In the genomic region with DNA sequence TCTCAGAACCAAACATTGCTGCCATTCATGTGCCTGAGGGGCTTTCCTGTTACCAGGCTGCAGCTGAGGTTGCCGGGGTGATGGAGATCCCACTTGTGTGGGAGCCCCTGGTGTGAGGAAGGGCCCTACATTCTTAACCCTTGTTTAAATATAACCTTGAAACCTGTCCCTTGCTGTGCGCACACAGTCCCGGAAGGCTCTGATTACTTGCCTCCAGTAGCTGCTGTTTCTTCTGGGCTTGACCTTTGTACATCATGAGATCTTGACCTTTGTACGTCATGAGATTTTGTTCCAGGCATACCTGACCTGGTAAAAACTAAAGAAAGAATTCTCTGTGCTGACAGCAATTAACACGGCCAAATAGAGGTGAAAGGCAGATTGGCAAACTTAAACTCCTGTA, we compare ENCODE assay signal across 18 mouse cellular contexts.
DNase-seq lines count a peak whose midpoint lies in the region; ATAC-seq and TF ChIP-seq lines count a peak whose summit lies in the region.
"Had no signal": no experiment of that assay in that cellular context is flagged by ENCODE, and none has a peak within 500 bp of the region (broad histone marks: within the 10 kb centered on the region; RNA-seq: fewer than 3 reads in every experiment).

No protein-coding gene starts in this region.

- H3K4me1 ChIP-seq in hindbrain, embryonic 10.5 days (replicated peaks) = peaks cover 23% of the 10 kb centered on the region
- peaks cover 25% of the 10 kb centered on the region for H3K4me1 ChIP-seq in hindbrain, embryonic 13.5 days (replicated peaks)
- H3K4me1 ChIP-seq in liver, postnatal 0 days (ENCODE audit: insufficient read depth) = 0 out of 2 replicates have a peak, but pooled peaks cover 2% of the 10 kb centered on the region
- H3K4me1 ChIP-seq in intestine, embryonic 16.5 days (ENCODE audit: control insufficient read depth, insufficient read depth, low read length) = peaks cover 25% of the 10 kb centered on the region

- DNase-seq in hindbrain, embryonic 10.5 days (ENCODE audit: low spot score) = peak; percentile 35
- no peak for DNase-seq in liver, postnatal 0 days
- DNase-seq in liver = no peak
- DNase-seq in yolk sac, embryonic 10.5 days (ENCODE audit: low spot score) = peak; percentile 87
- DNase-seq in thymus, postnatal 10 days (ENCODE audit: low spot score in 2 of 2) = no peak
- no peak for DNase-seq in layer of hippocampus, adult 11-12 months (ENCODE audit: low spot score)
- DNase-seq: adrenal gland, adult 2 months; cerebellum, adult 9-10 months; forebrain, postnatal 0 days; heart, adult 2 months; lung, adult 18-20 months; lung, postnatal 4 days; right cerebral cortex, adult 18-20 months; thymus, postnatal 4 days had no signal

- H3K27ac ChIP-seq in hindbrain, embryonic 10.5 days = no peak overlapping the region
- no peak overlapping the region for H3K27ac ChIP-seq in hindbrain, embryonic 13.5 days
- 0 out of 2 replicates have a peak overlapping the region, but pooled peaks have one; percentile 35 for H3K27ac ChIP-seq in liver, postnatal 0 days (ENCODE audit: low read depth)
- H3K27ac ChIP-seq in intestine, embryonic 16.5 days (ENCODE audit: low read length) = peak overlapping the region; percentile 78
- H3K27ac ChIP-seq: stomach, postnatal 0 days had no signal

- H3K9ac ChIP-seq in hindbrain, embryonic 13.5 days = no peak overlapping the region
- no peak overlapping the region for H3K9ac ChIP-seq in liver, postnatal 0 days (replicated peaks)
- H3K9ac ChIP-seq in intestine, embryonic 16.5 days (ENCODE audit: low read depth, low read length) = no peak overlapping the region
- H3K9ac ChIP-seq: forebrain, postnatal 0 days; midbrain, embryonic 12.5 days had no signal

- H3K4me3 ChIP-seq in hindbrain, embryonic 10.5 days = no peak overlapping the region
- no peak overlapping the region for H3K4me3 ChIP-seq in hindbrain, embryonic 13.5 days
- no peak overlapping the region for H3K4me3 ChIP-seq in liver, postnatal 0 days (ENCODE audit: low read depth, low read length)
- no peak overlapping the region for H3K4me3 ChIP-seq in intestine, embryonic 16.5 days (ENCODE audit: low read length)
- H3K4me3 ChIP-seq: heart, adult 2 months; midbrain, embryonic 12.5 days had no signal

- peaks cover 20% of the 10 kb centered on the region for H3K36me3 ChIP-seq in hindbrain, embryonic 10.5 days
- no peaks in the 10 kb centered on the region for H3K36me3 ChIP-seq in hindbrain, embryonic 13.5 days
- H3K36me3 ChIP-seq in liver, postnatal 0 days (replicated peaks; ENCODE audit: insufficient read depth, low read length) = peaks cover 11% of the 10 kb centered on the region; the same call in 1 of the 2 replicates
- no peaks in the 10 kb centered on the region for H3K36me3 ChIP-seq in intestine, embryonic 16.5 days (ENCODE audit: control insufficient read depth, insufficient read depth, low read length)
- H3K36me3 ChIP-seq: midbrain, embryonic 12.5 days had no signal

- H3K4me2 ChIP-seq in hindbrain, embryonic 13.5 days = no peak overlapping the region
- H3K4me2 ChIP-seq in liver, postnatal 0 days (ENCODE audit: low read depth, low read length) = no peak overlapping the region
- no peak overlapping the region for H3K4me2 ChIP-seq in intestine, embryonic 16.5 days (ENCODE audit: low read depth, low read length)
- H3K4me2 ChIP-seq: midbrain, embryonic 12.5 days had no signal

- H3K9me3 ChIP-seq in hindbrain, embryonic 10.5 days = no peaks in the 10 kb centered on the region
- H3K9me3 ChIP-seq in hindbrain, embryonic 13.5 days = no peaks in the 10 kb centered on the region
- H3K9me3 ChIP-seq in liver, postnatal 0 days (ENCODE audit: low read length) = no peaks in the 10 kb centered on the region
- no peaks in the 10 kb centered on the region for H3K9me3 ChIP-seq in intestine, embryonic 16.5 days (ENCODE audit: control insufficient read depth, low read length)
- H3K9me3 ChIP-seq: midbrain, embryonic 12.5 days had no signal

- WGBS in hindbrain, embryonic 10.5 days = 31% methylated on average over 5 of the region's 5 CpGs
- 41% methylated on average over 5 of the region's 5 CpGs for WGBS in hindbrain, embryonic 13.5 days
- WGBS in liver, postnatal 0 days (ENCODE audit: insufficient replicate concordance) = 62% methylated on average over 5 of the region's 5 CpGs
- WGBS in intestine, embryonic 16.5 days = 40% methylated on average over 5 of the region's 5 CpGs

- no peaks in the 10 kb centered on the region; the same call in 1 of the 2 replicates for H3K27me3 ChIP-seq in hindbrain, embryonic 10.5 days (ENCODE audit: insufficient read depth, poor library complexity, severe bottlenecking)
- H3K27me3 ChIP-seq in hindbrain, embryonic 13.5 days = no peaks in the 10 kb centered on the region
- no peaks in the 10 kb centered on the region for H3K27me3 ChIP-seq in liver, postnatal 0 days (ENCODE audit: insufficient read depth, low read length)
- no peaks in the 10 kb centered on the region for H3K27me3 ChIP-seq in intestine, embryonic 16.5 days (replicated peaks; ENCODE audit: control insufficient read depth, insufficient read depth, low read length)
- H3K27me3 ChIP-seq: midbrain, embryonic 12.5 days had no signal

- ATAC-seq in hindbrain, embryonic 13.5 days (ENCODE audit: low FRiP score) = no peak
- no peak for ATAC-seq in liver, postnatal 0 days
- ATAC-seq in intestine, embryonic 16.5 days = peak; percentile 74
- ATAC-seq: forebrain, postnatal 0 days had no signal

- no peak for TF ChIP-seq EP300 in liver, postnatal 0 days (IDR thresholded peaks at IDR 0.05; ENCODE audit: low read depth)

- TF ChIP-seq CTCF in liver, postnatal 0 days (IDR thresholded peaks at IDR 0.05; ENCODE audit: low read depth) = no peak

Comparison
In these comparisons a context has a peak if more than half of its experiments do, and no peak if none do; other contexts are left out.
1. DNase-seq: peak in hindbrain, embryonic 10.5 days (single experiment) and yolk sac, embryonic 10.5 days (single experiment); none in liver, postnatal 0 days (single experiment), liver (single experiment), thymus, postnatal 10 days (0 of 2) and layer of hippocampus, adult 11-12 months (single experiment).
2. H3K27ac ChIP-seq: peak in liver, postnatal 0 days (single experiment) and intestine, embryonic 16.5 days (single experiment); none in hindbrain, embryonic 10.5 days (single experiment) and hindbrain, embryonic 13.5 days (single experiment).